Mouse (Mus musculus): ENCODE data around the gene Csad. TPM values are rescaled to one million over a fixed set of nuclear protein-coding genes. Genes with fewer than 3 reads are reported as not detected.
"Not testable (repeated sequence)": the region's sequence is repeated elsewhere in the genome, so short reads cannot be mapped to it uniquely, and the experiment has no call there.

Gene Csad
- total and polyA plus RNA-seq, 2 experiments from 2014 or later, result 30.3 to 32.8 TPM

- WGBS, result 93% methylated on average over 6 of the region's 6 CpGs
- not testable (repeated sequence) for ATAC-seq (ENCODE audit: low FRiP score); DNase-seq (ENCODE audit: low spot score); H3K9me3 ChIP-seq (ENCODE audit: low read length); H3K4me1 ChIP-seq (ENCODE audit: insufficient read depth, low read length); H3K4me2 ChIP-seq (ENCODE audit: low read depth, low read length, poor library complexity, severe bottlenecking); H3K36me3 ChIP-seq (ENCODE audit: insufficient read depth, low read length); H3K27me3 ChIP-seq (ENCODE audit: insufficient read depth, low read length); H3K4me3 ChIP-seq (ENCODE audit: low read depth, low read length); H3K27ac ChIP-seq (ENCODE audit: low read depth, low read length); H3K9ac ChIP-seq (replicated peaks; ENCODE audit: low read length, poor library complexity, severe bottlenecking)
- TF ChIP-seq CTCF (IDR thresholded peaks at IDR 0.05), result peak; percentile 20; the same call in 1 of the 2 replicates
These were observed 49.5 kb downstream of the Csad start for GRCm38 (mm10) chr15:102155006-102155405.

GRCm38 (mm10) chr15:102152646-102153045 lies 51.9 kb downstream of the Csad start:
- TF ChIP-seq CTCF (IDR thresholded peaks at IDR 0.05), result no peak
- no peak for ATAC-seq (ENCODE audit: low FRiP score)
- 30% methylated on average over 4 of the region's 4 CpGs for WGBS
- no peak for DNase-seq (ENCODE audit: low spot score)
- H3K4me2 ChIP-seq (ENCODE audit: low read depth, low read length, poor library complexity, severe bottlenecking), result no peak overlapping the region
- no peaks in the 10 kb centered on the region for H3K36me3 ChIP-seq (ENCODE audit: insufficient read depth, low read length)
- H3K27ac ChIP-seq (ENCODE audit: low read depth, low read length), result no peak overlapping the region
- H3K4me1 ChIP-seq (ENCODE audit: insufficient read depth, low read length), result peaks cover 5% of the 10 kb centered on the region; the same call in 1 of the 2 replicates
- no peaks in the 10 kb centered on the region for H3K9me3 ChIP-seq (ENCODE audit: low read length)
- no peaks in the 10 kb centered on the region for H3K27me3 ChIP-seq (ENCODE audit: insufficient read depth, low read length)
- no peak overlapping the region for H3K9ac ChIP-seq (replicated peaks; ENCODE audit: low read length, poor library complexity, severe bottlenecking)
- H3K4me3 ChIP-seq (ENCODE audit: low read depth, low read length), result no peak overlapping the region

GRCm38 (mm10) chr15:102150301-102151135 lies 54.0 kb downstream of the Csad start, which contains the start of gene Soat2:
TSS of gene Soat2 (plus strand) at chr15:102150526.
- Histone ChIP-seq H3K9ac (replicated peaks; ENCODE audit: low read length, poor library complexity, severe bottlenecking) (no peak within 1 kb of the TSS), H3K4me1 (ENCODE audit: insufficient read depth, low read length) (no peaks in the 10 kb centered on the region), H3K27me3 (ENCODE audit: insufficient read depth, low read length) (peaks cover 6% of the 10 kb centered on the region; the same call in 1 of the 2 replicates), H3K9me3 (ENCODE audit: low read length) (no peaks in the 10 kb centered on the region), H3K4me3 (ENCODE audit: low read depth, low read length) (no peak within 1 kb of the TSS), H3K4me2 (ENCODE audit: low read depth, low read length, poor library complexity, severe bottlenecking) (no peak within 1 kb of the TSS), H3K36me3 (ENCODE audit: insufficient read depth, low read length) (no peaks in the 10 kb centered on the region), H3K27ac (ENCODE audit: low read depth, low read length) (no peak within 1 kb of the TSS)
- WGBS, result 64% methylated on average over 19 of the region's 20 CpGs
- DNase-seq (ENCODE audit: low spot score) (no peak), ATAC-seq (ENCODE audit: low FRiP score) (no peak)
- no peak for TF ChIP-seq CTCF (IDR thresholded peaks at IDR 0.05)

GRCm38 (mm10) chr15:102149561-102149960 lies 55.0 kb downstream of the Csad start:
- DNase-seq (ENCODE audit: low spot score) (no peak), ATAC-seq (ENCODE audit: low FRiP score) (no peak)
- peaks cover 15% of the 10 kb centered on the region; the same call in 1 of the 2 replicates for H3K27me3 ChIP-seq (ENCODE audit: insufficient read depth, low read length)
- no peak overlapping the region for H3K4me2 ChIP-seq (ENCODE audit: low read depth, low read length, poor library complexity, severe bottlenecking)
- no peak overlapping the region for H3K4me3 ChIP-seq (ENCODE audit: low read depth, low read length)
- H3K9ac ChIP-seq (replicated peaks; ENCODE audit: low read length, poor library complexity, severe bottlenecking), result no peak overlapping the region
- no peak overlapping the region for H3K27ac ChIP-seq (ENCODE audit: low read depth, low read length)
- H3K4me1 ChIP-seq (ENCODE audit: insufficient read depth, low read length), result no peaks in the 10 kb centered on the region
- no peaks in the 10 kb centered on the region for H3K36me3 ChIP-seq (ENCODE audit: insufficient read depth, low read length)
- no peak for TF ChIP-seq CTCF (IDR thresholded peaks at IDR 0.05)
- WGBS, result 68% methylated on average over 4 of the region's 4 CpGs
- H3K9me3 ChIP-seq (ENCODE audit: low read length), result no peaks in the 10 kb centered on the region

GRCm38 (mm10) chr15:102147674-102148402 lies 56.7 kb downstream of the Csad start:
- Histone ChIP-seq H3K4me1 (ENCODE audit: insufficient read depth, low read length) (no peaks in the 10 kb centered on the region), H3K9ac (replicated peaks; ENCODE audit: low read length, poor library complexity, severe bottlenecking) (no peak overlapping the region), H3K4me3 (ENCODE audit: low read depth, low read length) (no peak overlapping the region), H3K9me3 (ENCODE audit: low read length) (no peaks in the 10 kb centered on the region), H3K27me3 (ENCODE audit: insufficient read depth, low read length) (peaks cover 26% of the 10 kb centered on the region), H3K27ac (ENCODE audit: low read depth, low read length) (no peak overlapping the region), H3K4me2 (ENCODE audit: low read depth, low read length, poor library complexity, severe bottlenecking) (no peak overlapping the region), H3K36me3 (ENCODE audit: insufficient read depth, low read length) (no peaks in the 10 kb centered on the region)
- WGBS, result 73% methylated on average over 16 of the region's 16 CpGs
- DNase-seq (ENCODE audit: low spot score) (no peak), ATAC-seq (ENCODE audit: low FRiP score) (no peak)
- TF ChIP-seq CTCF (IDR thresholded peaks at IDR 0.05), result no peak

- Histone ChIP-seq H3K4me2 (ENCODE audit: low read depth, low read length, poor library complexity, severe bottlenecking) (no peak overlapping the region), H3K4me1 (ENCODE audit: insufficient read depth, low read length) (no peaks in the 10 kb centered on the region), H3K9me3 (ENCODE audit: low read length) (no peaks in the 10 kb centered on the region), H3K9ac (replicated peaks; ENCODE audit: low read length, poor library complexity, severe bottlenecking) (no peak overlapping the region), H3K27ac (ENCODE audit: low read depth, low read length) (no peak overlapping the region), H3K4me3 (ENCODE audit: low read depth, low read length) (no peak overlapping the region), H3K27me3 (ENCODE audit: insufficient read depth, low read length) (peaks cover 26% of the 10 kb centered on the region), H3K36me3 (ENCODE audit: insufficient read depth, low read length) (no peaks in the 10 kb centered on the region)
- 0% methylated on average over 1 of the region's 1 CpGs for WGBS
- peak; percentile 85 for TF ChIP-seq CTCF (IDR thresholded peaks at IDR 0.05)
- DNase-seq (ENCODE audit: low spot score) (peak; percentile 53), ATAC-seq (ENCODE audit: low FRiP score) (no peak)
These were observed 57.6 kb downstream of the Csad start for GRCm38 (mm10) chr15:102146882-102147281.

Measured in midbrain, postnatal 0 days (tissue).